Mouse (Mus musculus) stomach, embryonic 14.5 days (tissue): ENCODE measurements around the gene Triml1. TPM values are rescaled to one million over a fixed set of nuclear protein-coding genes. Genes with fewer than 3 reads are reported as not detected.

Source experiments
- ATAC-seq: fragments of 200-750 bp; cut with Nextera tagmentation; 2 replicates; pipeline ENCODE4 v1.8.0; 2017; ENCODE audit warnings: low read depth, moderate TSS enrichment; ENCODE audit not compliant: insufficient number of reproducible peaks, insufficient read depth, low FRiP score
- H3K27ac ChIP-seq: fragments of 300-500 bp; sonication (generic); 2 replicates; pipeline ENCODE4 v1.5.1; 2014; ENCODE audit warnings: mild to moderate bottlenecking, low read length, moderate library complexity, mixed read lengths
- H3K27me3 ChIP-seq: fragments of 300-500 bp; sonication (generic); 2 replicates; pipeline ENCODE4 v1.6.1; 2014; ENCODE audit warnings: low read length, control low read depth, mixed read lengths; ENCODE audit not compliant: control insufficient read depth, insufficient read depth
- H3K36me3 ChIP-seq: fragments of 300-500 bp; sonication (generic); 2 replicates; pipeline ENCODE4 v1.6.1; 2014; ENCODE audit warnings: mild to moderate bottlenecking, control low read depth, low read length, moderate library complexity, mixed read lengths; ENCODE audit not compliant: control insufficient read depth, insufficient read depth
- H3K4me1 ChIP-seq: fragments of 300-500 bp; sonication (generic); 2 replicates; pipeline ENCODE4 v1.6.1; 2014; ENCODE audit warnings: low read length, control low read depth, mixed read lengths; ENCODE audit not compliant: control insufficient read depth, insufficient read depth
- H3K4me2 ChIP-seq: fragments of 300-500 bp; sonication (generic); replicated peaks from 2 replicates; pipeline ENCODE4 v1.6.1; 2014; ENCODE audit warnings: low read depth, low read length, control low read depth
- H3K4me3 ChIP-seq: fragments of 300-500 bp; sonication (generic); 2 replicates; pipeline ENCODE4 v1.5.1; 2014; ENCODE audit warnings: low read depth, low read length, control low read depth
- H3K9ac ChIP-seq: fragments of 300-500 bp; sonication (generic); replicated peaks from 2 replicates; pipeline ENCODE4 v1.6.1; 2014; ENCODE audit warnings: low read depth, mild to moderate bottlenecking, control low read depth, low read length, moderate library complexity, mixed read lengths
- H3K9me3 ChIP-seq: fragments of 300-500 bp; sonication (generic); 2 replicates; pipeline ENCODE4 v1.6.1; 2016; ENCODE audit warnings: low read depth, low read length, control low read depth; ENCODE audit not compliant: control insufficient read depth
- WGBS: fragments of 180-500 bp; shearing (Covaris S2); extraction: QIAGEN DNeasy Blood & Tissue Kit; methylation state at CpG from one replicate; pipeline ENCODE4 v1.1.7; 2014; 5-methylcytosine and 5-hydroxymethylcytosine counted together
- polyA plus RNA-seq: library from polyadenylated mRNA; unstranded; fragments of >200 nt; fragmentation: Nextera tagmentation; extraction: Ambion mirVana; gene quantifications from 2 replicates; pipeline ENCODE4 v1.2.1, GENCODE M21; 2014

Gene Triml1
- polyA plus RNA-seq, 1 experiment from 2014 or later: not detected

- no peak overlapping the region for H3K4me2 ChIP-seq
- H3K9ac ChIP-seq: no peak overlapping the region
- H3K27ac ChIP-seq: no peak overlapping the region
- 75% methylated on average over 3 of the region's 3 CpGs for WGBS
- no peaks in the 10 kb centered on the region for H3K9me3 ChIP-seq
- no peak for ATAC-seq
- no peaks in the 10 kb centered on the region for H3K4me1 ChIP-seq
- no peak overlapping the region for H3K4me3 ChIP-seq
- no peaks in the 10 kb centered on the region for H3K27me3 ChIP-seq
- no peaks in the 10 kb centered on the region for H3K36me3 ChIP-seq
Measured at GRCm38 (mm10) chr8:43164453-43164852, 23.2 kb upstream of the Triml1 start.

GRCm38 (mm10) chr8:43163255-43163654, 22.0 kb upstream of the Triml1 start:
- no peak overlapping the region for H3K27ac ChIP-seq
- H3K9me3 ChIP-seq: no peaks in the 10 kb centered on the region
- H3K9ac ChIP-seq: no peak overlapping the region
- ATAC-seq: no peak; the same call in 1 of the 2 replicates
- no peaks in the 10 kb centered on the region for H3K36me3 ChIP-seq
- H3K4me3 ChIP-seq: no peak overlapping the region
- WGBS: 80% methylated on average over 11 of the region's 11 CpGs
- no peaks in the 10 kb centered on the region for H3K27me3 ChIP-seq
- no peak overlapping the region for H3K4me2 ChIP-seq
- H3K4me1 ChIP-seq: no peaks in the 10 kb centered on the region

- ATAC-seq: no peak
- H3K9me3 ChIP-seq: no peaks in the 10 kb centered on the region
- 92% methylated on average over 9 of the region's 9 CpGs for WGBS
Measured at GRCm38 (mm10) chr8:43149307-43149706, 8.0 kb upstream of the Triml1 start.

GRCm38 (mm10) chr8:43111205-43111827, 30.0 kb downstream of the Triml1 start:
- H3K9ac ChIP-seq: no peak overlapping the region
- H3K4me2 ChIP-seq: no peak overlapping the region
- ATAC-seq: no peak
- no peaks in the 10 kb centered on the region for H3K36me3 ChIP-seq
- no peaks in the 10 kb centered on the region for H3K27me3 ChIP-seq
- H3K9me3 ChIP-seq: no peaks in the 10 kb centered on the region
- H3K4me3 ChIP-seq: no peak overlapping the region
- no peak overlapping the region for H3K27ac ChIP-seq
- WGBS: 82% methylated on average over 4 of the region's 4 CpGs
- no peaks in the 10 kb centered on the region for H3K4me1 ChIP-seq

More at GRCm38 (mm10) chr8:43149307-43149706, 8.0 kb upstream of the Triml1 start:
- Histone ChIP-seq H3K27ac (no peak overlapping the region), H3K4me1 (no peaks in the 10 kb centered on the region), H3K4me3 (no peak overlapping the region), H3K9ac (no peak overlapping the region), H3K4me2 (no peak overlapping the region), H3K27me3 (no peaks in the 10 kb centered on the region), H3K36me3 (no peaks in the 10 kb centered on the region)

Other genes with a start within 250 kb of the Triml1 start
- not detected in 2 replicates for gene Triml2, start 39.1 kb upstream of the Triml1 start, polyA plus RNA-seq
- gene Zfp42, start 165.5 kb upstream of the Triml1 start, polyA plus RNA-seq: not detected in 2 replicates